Mouse (Mus musculus): Measurements from ENCODE around the gene Tmem30a. TPM values are rescaled to one million over a fixed set of nuclear protein-coding genes. Genes with fewer than 3 reads are reported as not detected.

The Tmem30a gene
- 65.7 TPM for polyA plus RNA-seq (2017; shearing (Covaris generic))

GRCm38 (mm10) chr9:79792841-79793835 is at the start of gene Tmem30a:
TSS of gene Tmem30a (minus strand) at chr9:79793507.

GRCm38 (mm10) chr9:79759385-79760005 is 33.8 kb downstream of the Tmem30a start, which contains the start of gene Cox7a2:
TSS of gene Cox7a2 (minus strand) at chr9:79759878.

Other genes with a start within 250 kb of the Tmem30a start
- gene Col12a1, start 74.7 kb downstream of the Tmem30a start, polyA plus RNA-seq (2017; shearing (Covaris generic)) = not detected
- 305 TPM for gene Cox7a2, start 33.6 kb downstream of the Tmem30a start, polyA plus RNA-seq (2017; shearing (Covaris generic))
- 0.87 TPM for gene Filip1, start 219.3 kb upstream of the Tmem30a start, polyA plus RNA-seq (2017; shearing (Covaris generic))

Measured in activated CD4-positive, CD25-positive, alpha-beta regulatory T cell, adult 9 weeks (primary cell).